Comparison of ENCODE assay signal across 13 mouse cellular contexts in the genomic region with DNA sequence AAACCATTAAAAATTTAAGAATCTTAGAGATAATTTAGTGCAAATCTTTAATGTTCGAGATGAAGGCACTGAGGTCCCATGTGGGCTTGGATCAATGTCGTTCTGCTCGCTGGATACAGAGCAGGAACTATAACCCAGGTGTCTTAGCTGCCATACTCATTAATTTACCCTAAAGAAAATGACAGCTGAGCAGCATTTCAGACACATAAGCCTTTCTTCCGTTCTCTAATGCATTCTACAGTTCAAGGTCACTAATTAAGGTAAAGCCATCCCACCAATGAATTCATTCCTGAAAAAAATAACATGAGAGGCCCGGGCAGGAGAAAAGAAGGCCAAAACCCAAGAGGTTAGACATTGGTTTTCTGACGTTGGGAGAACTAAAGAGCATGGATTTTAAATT.
"Had no signal": no experiment of that assay in that cellular context is flagged by ENCODE, and none has a peak within 500 bp of the region (broad histone marks: within the 10 kb centered on the region; RNA-seq: fewer than 3 reads in every experiment).

No protein-coding gene starts in this region.

- H3K4me3 ChIP-seq: limb, embryonic 15.5 days; liver, embryonic 12.5 days; neural tube, embryonic 13.5 days had no signal

- H3K36me3 ChIP-seq: limb, embryonic 15.5 days; liver, embryonic 12.5 days; neural tube, embryonic 13.5 days had no signal

- DNase-seq: kidney, adult 8-10 months; kidney, postnatal 36 days; layer of hippocampus, adult 9-11 months; layer of hippocampus, postnatal 36 days; lung, embryonic 14.5 days; lung, postnatal 10 days; lung, postnatal 4 days; right cerebral cortex, adult 18-20 months; right cerebral cortex, postnatal 25 days; thymus, postnatal 36 days had no signal

- H3K4me2 ChIP-seq: limb, embryonic 15.5 days; liver, embryonic 12.5 days; lung, embryonic 14.5 days; neural tube, embryonic 13.5 days had no signal

- H3K9me3 ChIP-seq: limb, embryonic 15.5 days; liver, embryonic 12.5 days; neural tube, embryonic 13.5 days had no signal

- H3K27me3 ChIP-seq: limb, embryonic 15.5 days; liver, embryonic 12.5 days; neural tube, embryonic 13.5 days had no signal

- H3K9ac ChIP-seq: limb, embryonic 15.5 days; liver, embryonic 12.5 days; lung, embryonic 14.5 days; neural tube, embryonic 13.5 days had no signal

- H3K4me1 ChIP-seq: limb, embryonic 15.5 days; liver, embryonic 12.5 days had no signal

- ATAC-seq: liver, embryonic 12.5 days had no signal

- H3K27ac ChIP-seq: limb, embryonic 15.5 days; liver, embryonic 12.5 days; neural tube, embryonic 13.5 days had no signal
